Mouse (Mus musculus) C2C12 (cell line): ENCODE results near the gene Topaz1. TPM values are rescaled to one million over a fixed set of nuclear protein-coding genes. Genes with fewer than 3 reads are reported as not detected.
A peak's percentile ranks its signal among the peaks of the same experiment; 100 is the strongest.

Source experiments
- H3K27me3 ChIP-seq: one replicate; pipeline ENCODE4 v1.6.1; 2011; ENCODE audit not compliant: control insufficient read depth, insufficient read depth, insufficient read length
- H3K36me3 ChIP-seq: one replicate; pipeline ENCODE4 v1.6.1; 2011; ENCODE audit not compliant: control insufficient read depth, insufficient read depth
- H3K4me3 ChIP-seq: one replicate; pipeline ENCODE4 v1.5.1; 2011; ENCODE audit warnings: mild to moderate bottlenecking, control low read depth; ENCODE audit not compliant: poor library complexity, insufficient read depth, severe bottlenecking
- H3K79me2 ChIP-seq: one replicate; pipeline ENCODE4 v1.6.1; 2011; ENCODE audit not compliant: control insufficient read depth, insufficient read depth
- H3K79me3 ChIP-seq: one replicate; pipeline ENCODE4 v1.6.1; 2011; ENCODE audit warnings: low read depth, control low read depth
- H3ac ChIP-seq: one replicate; pipeline ENCODE3; 2011; ENCODE audit warnings: low read depth; ENCODE audit not compliant: control insufficient read depth, insufficient read length
- CEBPB ChIP-seq: IDR thresholded peaks from one replicate; pipeline ENCODE4 v1.6.1; 2011; ENCODE audit warnings: low read depth, mild to moderate bottlenecking, control low read depth, moderate library complexity
- CTCF ChIP-seq: IDR thresholded peaks from one replicate; pipeline ENCODE4 v1.5.1; 2011; ENCODE audit not compliant: control insufficient read depth, insufficient read depth, insufficient read length
- FOSL1 ChIP-seq: IDR thresholded peaks from one replicate; pipeline ENCODE4 v1.8.0; 2011; ENCODE audit warnings: mild to moderate bottlenecking, low read length; ENCODE audit not compliant: poor library complexity, insufficient read depth, severe bottlenecking
- MAX ChIP-seq: IDR thresholded peaks from one replicate; pipeline ENCODE4 v1.6.1; 2011; ENCODE audit warnings: mild to moderate bottlenecking, control low read depth
- MYOD1 ChIP-seq: IDR thresholded peaks from one replicate; pipeline ENCODE4 v1.6.1; 2011; ENCODE audit warnings: low read depth; ENCODE audit not compliant: control insufficient read depth, insufficient read length
- MYOG ChIP-seq: IDR thresholded peaks from one replicate; pipeline ENCODE4 v1.6.1; 2011; ENCODE audit not compliant: control insufficient read depth, insufficient read length; ENCODE audit errors: extremely low read depth
- USF1 ChIP-seq: IDR thresholded peaks from one replicate; pipeline ENCODE4 v1.6.1; 2011; ENCODE audit warnings: low read depth, mild to moderate bottlenecking, control low read depth, moderate library complexity
- polyA plus RNA-seq: library from polyadenylated mRNA; unstranded; fragments of >200 nt; fragmentation: generic; extraction: Trizol; gene quantifications from one replicate; pipeline ENCODE4 v1.2.1, GENCODE M21; 2012; ENCODE audit warnings: missing spikeins

The Topaz1 gene
- polyA plus RNA-seq, 1 experiment: not detected

DNA sequence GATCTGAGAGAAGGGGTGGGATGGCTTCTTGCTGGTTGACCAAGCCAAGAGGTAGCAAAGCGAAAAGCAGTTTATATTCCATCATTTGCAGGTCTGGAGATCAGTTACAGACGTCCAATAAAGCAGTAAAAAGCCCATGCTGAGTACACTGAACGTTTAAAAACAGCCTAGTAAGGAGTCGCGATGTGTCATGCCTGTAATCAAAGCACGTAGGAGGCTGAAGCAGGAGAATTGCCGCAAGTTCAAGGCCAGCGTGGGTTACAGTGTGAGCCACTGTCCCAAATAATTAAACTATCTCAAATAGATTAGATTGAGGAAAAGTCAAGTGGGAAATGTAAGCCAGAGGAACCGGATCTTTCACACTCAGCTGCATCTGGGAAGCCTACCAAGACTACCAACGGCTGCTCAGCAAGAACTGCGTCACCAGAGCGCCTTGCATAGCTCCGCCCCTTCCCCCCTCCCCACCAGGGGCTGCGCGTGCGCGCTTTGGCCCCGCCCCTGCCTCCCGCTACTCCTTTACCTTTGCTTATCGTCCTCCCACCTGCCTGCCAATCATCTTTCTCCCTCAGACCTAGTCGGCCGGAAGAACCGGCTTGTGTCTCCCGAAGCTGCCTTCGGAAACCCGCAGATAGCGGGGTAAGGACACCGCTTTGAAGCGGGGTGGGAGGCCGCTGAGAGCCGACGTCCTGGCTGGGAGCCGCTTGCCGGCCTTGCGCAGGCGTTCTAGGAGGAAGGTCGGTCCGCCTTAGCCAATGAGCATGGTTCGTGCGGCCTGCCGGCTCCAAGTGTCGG, 58.1 kb downstream of the Topaz1 start, which contains the start of gene Tcaim:
Tcaim (plus strand) TSS at position 487 of the 792 bp plus-strand sequence.
- no peaks in the 10 kb centered on the region for H3K27me3 ChIP-seq
- peak within 1 kb of the TSS; percentile 94 for H3ac ChIP-seq
- H3K79me3 ChIP-seq: no peaks in the 10 kb centered on the region
- no peaks in the 10 kb centered on the region for H3K36me3 ChIP-seq
- no peaks in the 10 kb centered on the region for H3K79me2 ChIP-seq
- peak within 1 kb of the TSS; percentile 45 for H3K4me3 ChIP-seq
- no peak for TF ChIP-seq MYOD1
- no peak for TF ChIP-seq CTCF
- no peak for TF ChIP-seq FOSL1
- no peak for TF ChIP-seq CEBPB
- TF ChIP-seq MAX: no peak
- no peak for TF ChIP-seq USF1
- no peak for TF ChIP-seq MYOG

DNA sequence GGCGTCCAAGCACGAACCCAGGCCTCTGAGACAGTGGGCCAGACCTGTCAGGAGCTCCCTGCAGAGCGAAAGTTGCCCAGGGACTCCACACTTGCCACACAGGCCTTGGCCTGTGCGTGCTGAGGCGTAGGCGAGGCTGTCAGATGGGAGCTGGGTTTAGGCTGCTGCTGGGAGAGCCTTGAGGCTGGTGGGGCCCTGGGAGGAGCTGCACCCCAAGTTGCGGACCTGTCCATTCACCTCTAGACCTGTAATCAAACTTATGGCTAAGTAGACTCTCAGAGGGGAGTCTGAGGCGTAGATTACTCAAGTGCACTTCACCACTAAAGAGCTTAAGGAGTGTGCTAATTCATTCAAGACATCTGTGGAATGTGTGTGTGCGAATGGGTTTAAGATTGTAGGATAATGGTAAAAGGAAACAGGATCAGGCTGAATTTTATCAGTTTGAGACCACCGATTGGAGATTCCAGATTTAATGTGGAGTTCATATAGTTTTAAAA, 58.7 kb downstream of the Topaz1 start:
- TF ChIP-seq CEBPB (no peak), MYOD1 (no peak), CTCF (no peak), USF1 (no peak), FOSL1 (no peak), MYOG (no peak), MAX (no peak)
- H3K36me3 ChIP-seq: no peaks in the 10 kb centered on the region
- no peaks in the 10 kb centered on the region for H3K27me3 ChIP-seq
- peak overlapping the region; percentile 94 for H3ac ChIP-seq
- no peaks in the 10 kb centered on the region for H3K79me3 ChIP-seq
- no peaks in the 10 kb centered on the region for H3K79me2 ChIP-seq
- peak overlapping the region; percentile 45 for H3K4me3 ChIP-seq

DNA sequence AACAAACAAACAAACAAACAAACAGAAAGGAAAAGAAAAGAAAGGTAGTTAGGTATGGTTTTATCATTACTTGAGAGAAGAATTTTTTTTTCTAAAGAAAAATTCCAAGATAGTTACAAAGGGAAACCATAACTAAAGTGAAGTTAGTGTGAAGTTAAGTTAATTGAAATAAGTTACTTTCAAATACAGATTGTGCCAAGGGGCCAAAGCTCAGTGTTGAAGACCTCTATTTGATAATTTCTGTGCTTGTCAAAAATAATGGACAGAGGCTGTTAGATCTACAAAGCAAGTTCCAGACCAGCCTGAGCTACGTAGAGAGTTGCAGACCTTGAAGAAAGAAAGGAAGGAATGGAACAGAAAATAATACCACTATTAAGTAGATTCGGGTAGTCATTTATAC, 60.0 kb downstream of the Topaz1 start:
- H3K79me2 ChIP-seq: no peaks in the 10 kb centered on the region
- TF ChIP-seq MYOD1 (no peak), CEBPB (no peak), FOSL1 (no peak), MAX (no peak), USF1 (no peak), MYOG (no peak), CTCF (no peak)
- H3K79me3 ChIP-seq: no peaks in the 10 kb centered on the region
- H3K36me3 ChIP-seq: no peaks in the 10 kb centered on the region
- H3K27me3 ChIP-seq: no peaks in the 10 kb centered on the region
- H3K4me3 ChIP-seq: no peak overlapping the region
- H3ac ChIP-seq: no peak overlapping the region

DNA sequence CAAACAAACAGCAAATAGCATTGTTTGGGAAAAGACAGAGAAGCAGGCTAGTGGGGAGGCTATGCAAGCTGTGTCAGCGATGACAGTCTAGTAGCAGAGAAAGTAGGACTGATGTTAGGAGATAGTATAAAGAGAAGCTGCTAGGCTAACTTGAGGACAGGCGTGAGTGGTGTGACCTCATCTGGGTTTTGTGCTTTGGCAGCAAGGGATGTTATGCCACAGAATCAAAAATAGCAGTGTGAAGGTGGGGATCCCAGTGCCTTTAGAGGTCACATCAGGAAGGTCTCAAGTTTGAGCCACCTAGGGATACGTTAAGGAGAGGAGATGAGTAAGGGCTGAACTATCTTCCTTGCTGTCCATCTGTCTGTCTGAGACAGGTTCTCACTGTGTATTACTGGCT, 63.1 kb downstream of the Topaz1 start:
- Histone ChIP-seq H3K27me3 (no peaks in the 10 kb centered on the region), H3K4me3 (no peak overlapping the region), H3ac (no peak overlapping the region), H3K36me3 (no peaks in the 10 kb centered on the region), H3K79me2 (no peaks in the 10 kb centered on the region), H3K79me3 (no peaks in the 10 kb centered on the region)
- TF ChIP-seq MYOG (no peak), FOSL1 (no peak), MYOD1 (no peak), CTCF (no peak), CEBPB (no peak), MAX (no peak), USF1 (no peak)

DNA sequence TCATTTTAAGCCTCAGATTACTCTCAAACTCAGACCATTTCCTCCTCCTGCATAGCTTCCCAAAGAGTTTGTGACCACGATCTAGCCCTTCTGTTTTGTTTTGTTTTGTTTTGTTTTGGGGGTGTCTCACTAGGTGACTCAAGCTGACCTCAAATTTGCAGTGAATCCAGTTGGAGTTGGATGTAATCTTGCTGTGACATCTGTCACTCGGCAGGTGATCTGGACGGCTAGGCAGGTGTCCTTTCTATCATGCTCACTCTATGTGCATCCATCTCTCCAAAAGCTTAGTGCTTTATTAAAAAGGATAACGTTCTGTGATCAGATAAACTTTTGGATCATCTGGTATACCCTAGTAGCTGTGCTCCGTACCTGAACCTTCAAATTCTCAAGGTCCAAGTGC, 65.2 kb downstream of the Topaz1 start:
- Histone ChIP-seq H3K4me3 (no peak overlapping the region), H3K27me3 (no peaks in the 10 kb centered on the region), H3K79me3 (no peaks in the 10 kb centered on the region), H3ac (no peak overlapping the region), H3K36me3 (no peaks in the 10 kb centered on the region), H3K79me2 (no peaks in the 10 kb centered on the region)
- TF ChIP-seq MYOG (no peak), MAX (no peak), FOSL1 (no peak), CTCF (no peak), MYOD1 (no peak), CEBPB (no peak), USF1 (no peak)
